Mouse (Mus musculus) CH12.LX (cell line): ENCODE data around the gene Ift74. TPM values are rescaled to one million over a fixed set of nuclear protein-coding genes. Genes with fewer than 3 reads are reported as not detected.

Experiments
- DNase-seq: peaks from one replicate; pipeline ENCODE4 v3.0.0-alpha.2; 2013; ENCODE audit errors: extremely low read depth
- H3K27ac ChIP-seq: 2 replicates; pipeline ENCODE4 v1.5.1; 2012; ENCODE audit warnings: low read depth, mild to moderate bottlenecking, control low read depth, moderate library complexity; ENCODE audit not compliant: insufficient read depth
- H3K27me3 ChIP-seq: replicated peaks from 2 replicates; pipeline ENCODE3; 2012; ENCODE audit warnings: inconsistent platforms
- H3K36me3 ChIP-seq, 2 experiments: replicated peaks in 1 of 2; 2 replicates each; pipeline versions ENCODE3 to v1.6.1; 2012; ENCODE audit warnings: inconsistent platforms in 1 of 2, low read length in 1 of 2, mild to moderate bottlenecking in 1 of 2, mixed read lengths in 1 of 2, moderate library complexity in 1 of 2; ENCODE audit not compliant: control insufficient read depth in 1 of 2, insufficient read depth in 1 of 2
- H3K4me1 ChIP-seq, 2 experiments: 2 replicates each; pipeline ENCODE4 v1.6.1; 2012; ENCODE audit warnings: inconsistent platforms in 1 of 2, moderate library complexity in 1 of 2; ENCODE audit not compliant: insufficient read depth in 2 of 2, control insufficient read depth in 1 of 2
- H3K4me2 ChIP-seq: 2 replicates; pipeline ENCODE4 v1.6.1; 2012; ENCODE audit warnings: low read depth, mild to moderate bottlenecking, control low read depth; ENCODE audit not compliant: poor library complexity, insufficient read depth, severe bottlenecking
- H3K4me3 ChIP-seq, 3 experiments: fragments of 150-350 bp in 1 of 3; sonication (generic) in 1 of 3; replicated peaks in 1 of 3; 2 replicates each; pipeline versions ENCODE3 to v1.5.1; 2011 to 2012; ENCODE audit warnings: low read depth in 2 of 3, low read length in 2 of 3, mild to moderate bottlenecking in 2 of 3, moderate library complexity in 2 of 3, control low read depth in 1 of 3, improper control_type of control experiment in 1 of 3, inconsistent platforms in 1 of 3, mixed read lengths in 1 of 3; ENCODE audit not compliant: poor library complexity in 1 of 3
- H3K79me2 ChIP-seq: replicated peaks from 2 replicates; pipeline ENCODE4 v1.6.1; 2012; ENCODE audit warnings: mild to moderate bottlenecking, moderate library complexity; ENCODE audit not compliant: control insufficient read depth, poor library complexity, insufficient read depth, severe bottlenecking; ENCODE audit errors: extremely low read depth
- H3K9ac ChIP-seq: 2 replicates; pipeline ENCODE4 v1.6.1; 2012; ENCODE audit warnings: low read depth, mild to moderate bottlenecking, control low read depth, moderate library complexity; ENCODE audit not compliant: insufficient read depth
- H3K9me3 ChIP-seq: replicated peaks from 2 replicates; pipeline ENCODE3; 2012; ENCODE audit warnings: low read length, inconsistent platforms, mixed read lengths
- BHLHE40 ChIP-seq: IDR thresholded peaks from 2 replicates; pipeline ENCODE4 v1.6.1; 2011; ENCODE audit warnings: mild to moderate bottlenecking, low read depth, low read length, improper control_type of control experiment
- CHD1 ChIP-seq: IDR thresholded peaks from 2 replicates; pipeline ENCODE4 v1.6.1; 2012; ENCODE audit warnings: low read depth, low read length, improper control_type of control experiment, inconsistent platforms
- CHD2 ChIP-seq: IDR thresholded peaks from 2 replicates; pipeline ENCODE4 v1.6.1; 2011; ENCODE audit warnings: low read length, improper control_type of control experiment
- E2F4 ChIP-seq: IDR thresholded peaks from 2 replicates; pipeline ENCODE4 v1.6.1; 2011; ENCODE audit warnings: low read depth, low read length, improper control_type of control experiment; ENCODE audit not compliant: insufficient replicate concordance
- EP300 ChIP-seq: IDR thresholded peaks from 2 replicates; pipeline ENCODE4 v1.6.1; 2011; ENCODE audit warnings: low read length, improper control_type of control experiment
- ETS1 ChIP-seq: conservative IDR thresholded peaks from 2 replicates; pipeline ENCODE4 v1.6.1; 2012; ENCODE audit warnings: low read depth, mild to moderate bottlenecking, inconsistent platforms, low read length, improper control_type of control experiment, moderate library complexity
- GABPA ChIP-seq: IDR thresholded peaks from 2 replicates; pipeline ENCODE4 v1.6.1; 2012; ENCODE audit warnings: low read depth, low read length, improper control_type of control experiment, inconsistent platforms; ENCODE audit not compliant: insufficient replicate concordance
- IRF4 ChIP-seq: IDR thresholded peaks from 2 replicates; pipeline ENCODE4 v1.6.1; 2014; ENCODE audit warnings: low read depth, mild to moderate bottlenecking, inconsistent platforms, low read length, improper control_type of control experiment
- JUN ChIP-seq: IDR thresholded peaks from 2 replicates; pipeline ENCODE4 v1.6.1; 2011; ENCODE audit warnings: low read depth, mild to moderate bottlenecking, low read length, improper control_type of control experiment, moderate library complexity; ENCODE audit not compliant: insufficient read depth
- KAT2A ChIP-seq: IDR thresholded peaks from 2 replicates; pipeline ENCODE4 v1.6.1; 2012; ENCODE audit warnings: low read length, improper control_type of control experiment, inconsistent platforms; ENCODE audit not compliant: insufficient replicate concordance
- MAX ChIP-seq: IDR thresholded peaks from 2 replicates; pipeline ENCODE4 v1.6.1; 2011; ENCODE audit warnings: low read length, improper control_type of control experiment
- MAZ ChIP-seq: IDR thresholded peaks from 2 replicates; pipeline ENCODE4 v1.6.1; 2012; ENCODE audit warnings: low read depth, mild to moderate bottlenecking, inconsistent platforms, low read length, improper control_type of control experiment, moderate library complexity
- MXI1 ChIP-seq: IDR thresholded peaks from 2 replicates; pipeline ENCODE4 v1.6.1; 2011; ENCODE audit warnings: mild to moderate bottlenecking, low read depth, low read length, improper control_type of control experiment
- MYC ChIP-seq: IDR thresholded peaks from 2 replicates; pipeline ENCODE4 v1.6.1; 2011; ENCODE audit warnings: low read depth, mild to moderate bottlenecking, improper control_type of control experiment, low read length
- NRF1 ChIP-seq: IDR thresholded peaks from 2 replicates; pipeline ENCODE4 v1.6.1; 2014; ENCODE audit warnings: low read depth, mild to moderate bottlenecking, inconsistent platforms, low read length, improper control_type of control experiment, moderate library complexity
- PAX5 ChIP-seq: IDR thresholded peaks from 2 replicates; pipeline ENCODE4 v1.6.1; 2012; ENCODE audit warnings: low read length, inconsistent platforms, mixed read lengths
- POLR2A ChIP-seq: IDR thresholded peaks from 2 replicates; pipeline ENCODE4 v1.6.1; 2011; ENCODE audit warnings: low read depth, mild to moderate bottlenecking, improper control_type of control experiment, low read length
- POLR2AphosphoS2 ChIP-seq: IDR thresholded peaks from 2 replicates; pipeline ENCODE4 v1.6.1; 2011; ENCODE audit warnings: low read depth, low read length, improper control_type of control experiment
- RCOR1 ChIP-seq: conservative IDR thresholded peaks from 2 replicates; pipeline ENCODE4 v1.6.1; 2012; ENCODE audit warnings: low read depth, mild to moderate bottlenecking, inconsistent platforms, low read length, improper control_type of control experiment
- SIN3A ChIP-seq: IDR thresholded peaks from 2 replicates; pipeline ENCODE4 v1.6.1; 2012; ENCODE audit warnings: low read length, improper control_type of control experiment, inconsistent platforms
- TCF12 ChIP-seq: IDR thresholded peaks from 2 replicates; pipeline ENCODE4 v1.6.1; 2014; ENCODE audit warnings: low read depth, mild to moderate bottlenecking, inconsistent platforms, low read length, improper control_type of control experiment
- USF2 ChIP-seq: conservative IDR thresholded peaks from 2 replicates; pipeline ENCODE4 v1.6.1; 2011; ENCODE audit warnings: low read depth, low read length, improper control_type of control experiment
- ZMIZ1 ChIP-seq: IDR thresholded peaks from 2 replicates; pipeline ENCODE4 v1.6.1; 2012; ENCODE audit warnings: low read depth, mild to moderate bottlenecking, inconsistent platforms, low read length, improper control_type of control experiment
- dilution Hi-C: fragments of 300-500 bp; cut with MboI; formaldehyde crosslinking; loops from 2 replicates; pipeline ENCODE4 v1.14.3; 2020; ENCODE audit warnings: low sequenced_read_pairs; ENCODE audit not compliant: extremely low pct_unique_long_range_greater_than_20kb, extremely low pct_ligation_motif_present
- in situ Hi-C: fragments of 300-500 bp; cut with MboI; formaldehyde crosslinking; loops from 3 replicates; pipeline ENCODE4 v1.14.3; 2019; ENCODE audit warnings: low sequenced_read_pairs, low pct_ligation_motif_present, low pct_unique_long_range_greater_than_20kb, mixed read lengths
- polyA plus RNA-seq: library from polyadenylated mRNA; unstranded; fragments of >175 nt; gene quantifications from 2 replicates; pipeline ENCODE4 v1.2.1, GENCODE M21; 2012; ENCODE audit warnings: low read depth; ENCODE audit not compliant: insufficient read length
- total RNA-seq, 2 experiments: library from RNA; depleted of rRNA; stranded (reverse); fragments of 300-350 nt in 1 of 2; fragments of >200 nt in 1 of 2; gene quantifications; 2 replicates each; pipeline ENCODE4 v1.2.3; 2012 to 2014

The Ift74 gene
- total and polyA plus RNA-seq, 3 experiments: 5.9 to 15.0 (median 12.5) TPM

- no peak overlapping the region for H3K27ac ChIP-seq
- H3K36me3 ChIP-seq: peaks cover 0 to 9% of the 10 kb centered on the region in 2 experiments
- no peaks in the 10 kb centered on the region for H3K27me3 ChIP-seq
- no peak for TF ChIP-seq BHLHE40
- no peak for TF ChIP-seq MXI1
- no peak for TF ChIP-seq POLR2AphosphoS2
- TF ChIP-seq POLR2A: no peak
- TF ChIP-seq SIN3A: no peak
- no peak for TF ChIP-seq E2F4
- no peak for TF ChIP-seq MYC
- no peak for TF ChIP-seq CHD1
- no peak for TF ChIP-seq RCOR1
- TF ChIP-seq MAZ: no peak
- no peak for DNase-seq
- H3K4me3 ChIP-seq: no peak overlapping the region
- H3K9me3 ChIP-seq: no peaks in the 10 kb centered on the region
- dilution Hi-C loops: no loop called here
- peaks cover 0 to 5% of the 10 kb centered on the region in 2 experiments; a peak in 1 of 4 replicates for H3K4me1 ChIP-seq
- no peak overlapping the region for H3K9ac ChIP-seq
- in situ Hi-C loops: loop anchor here (25.0 kb wide), 1 partner anchor 220 kb away; no protein-coding TSS in a partner anchor
- H3K79me2 ChIP-seq: no peaks in the 10 kb centered on the region
- no peak overlapping the region for H3K4me2 ChIP-seq
Observed at GRCm38 (mm10) chr4:94692175-94692574, 77.9 kb downstream of the Ift74 start.

- H3K79me2 ChIP-seq: no peaks in the 10 kb centered on the region
- no peak overlapping the region for H3K27ac ChIP-seq
- H3K4me1 ChIP-seq: peaks cover 0 to 5% of the 10 kb centered on the region in 2 experiments; a peak in 1 of 4 replicates
- no peak overlapping the region for H3K4me2 ChIP-seq
- H3K36me3 ChIP-seq: no peaks in the 10 kb centered on the region
- H3K4me3 ChIP-seq: no peak overlapping the region
- H3K27me3 ChIP-seq: no peaks in the 10 kb centered on the region
- in situ Hi-C loops: loop anchor here (25.0 kb wide), 1 partner anchor 216 kb away; no protein-coding TSS in a partner anchor
- no peak for DNase-seq
- no peak overlapping the region for H3K9ac ChIP-seq
- TF ChIP-seq JUN (no peak), CHD1 (no peak), PAX5 (no peak), MXI1 (no peak), ETS1 (no peak), POLR2AphosphoS2 (no peak)
- TF ChIP-seq, all 38 proteins: peak for 0
- no peaks in the 10 kb centered on the region for H3K9me3 ChIP-seq
- dilution Hi-C loops: no loop called here
Observed at GRCm38 (mm10) chr4:94696368-94696767, 82.1 kb downstream of the Ift74 start.

DNA sequence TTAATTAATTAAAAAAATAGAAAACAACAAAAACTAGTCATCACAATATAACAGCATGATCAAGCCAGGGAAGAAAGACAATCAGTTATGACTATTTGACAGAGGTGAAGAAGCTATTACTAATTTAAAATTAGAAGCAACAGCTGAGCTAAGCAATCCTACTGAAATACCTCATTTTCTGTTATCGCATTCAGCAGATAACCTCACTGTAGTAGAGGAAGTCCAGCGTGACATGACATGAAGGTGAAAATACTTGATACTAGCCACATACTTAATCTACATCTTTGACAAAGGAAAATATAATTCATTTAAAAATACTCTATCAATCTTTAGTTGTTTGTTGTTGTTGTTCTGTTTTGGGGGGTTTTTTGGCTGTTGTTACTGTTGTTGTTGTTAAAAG is 96.7 kb downstream of the Ift74 start:
- TF ChIP-seq RCOR1 (no peak), GABPA (no peak), IRF4 (no peak), CHD1 (no peak), TCF12 (no peak), CHD2 (no peak), MYC (no peak), KAT2A (no peak), E2F4 (no peak), NRF1 (no peak), ZMIZ1 (no peak), EP300 (no peak), USF2 (no peak), MAX (no peak)
- Histone ChIP-seq H3K4me3 (no peak overlapping the region), H3K4me1 (no peaks in the 10 kb centered on the region), H3K4me2 (no peak overlapping the region), H3K9me3 (no peaks in the 10 kb centered on the region), H3K27me3 (no peaks in the 10 kb centered on the region), H3K9ac (no peak overlapping the region), H3K79me2 (no peaks in the 10 kb centered on the region), H3K36me3 (no peaks in the 10 kb centered on the region), H3K27ac (no peak overlapping the region)
- DNase-seq: no peak
- dilution Hi-C loops: no loop called here
- in situ Hi-C loops: no loop called here
